Mouse (Mus musculus) small intestine, adult 2 months (tissue): ENCODE results near the gene Gm21962. TPM values are rescaled to one million over a fixed set of nuclear protein-coding genes. Genes with fewer than 3 reads are reported as not detected.

Experiments used
- H3K27ac ChIP-seq: fragments of 200-500 bp; 2 replicates; pipeline ENCODE4 v1.5.1; 2012; ENCODE audit warnings: low read depth, low read length, control low read depth, inconsistent platforms; ENCODE audit not compliant: insufficient read depth
- H3K27me3 ChIP-seq: fragments of 200-500 bp; 2 replicates; pipeline ENCODE4 v1.6.1; 2012; ENCODE audit warnings: mild to moderate bottlenecking, moderate library complexity, low read length, inconsistent platforms; ENCODE audit not compliant: control insufficient read depth, insufficient read depth
- H3K36me3 ChIP-seq: fragments of 200-500 bp; 2 replicates; pipeline ENCODE4 v1.6.1; 2012; ENCODE audit warnings: mild to moderate bottlenecking, low read length, control low read depth, inconsistent platforms; ENCODE audit not compliant: control insufficient read depth, insufficient read depth
- H3K4me1 ChIP-seq: fragments of 200-500 bp; 2 replicates; pipeline ENCODE4 v1.6.1; 2012; ENCODE audit warnings: low read length, inconsistent platforms, mixed read lengths; ENCODE audit not compliant: control insufficient read depth, insufficient read depth, insufficient read length
- H3K4me3 ChIP-seq: fragments of 200-500 bp; 2 replicates; pipeline ENCODE4 v1.5.1; 2012; ENCODE audit warnings: low read depth, mild to moderate bottlenecking, control low read depth, inconsistent platforms, low read length, moderate library complexity
- CTCF ChIP-seq: fragments of 200-500 bp; IDR thresholded peaks from 2 replicates; pipeline ENCODE4 v1.5.1; 2012; ENCODE audit warnings: low read depth, mild to moderate bottlenecking, control low read depth, inconsistent platforms, low read length, moderate library complexity, mixed read lengths; ENCODE audit not compliant: insufficient replicate concordance, insufficient read length; ENCODE audit errors: extremely low read depth
- POLR2A ChIP-seq: fragments of 200-500 bp; IDR thresholded peaks from 2 replicates; pipeline ENCODE4 v1.6.1; 2012; ENCODE audit warnings: low read depth, mild to moderate bottlenecking, control low read depth, inconsistent platforms, low read length, moderate library complexity
- WGBS: fragments of 180-500 bp; shearing (Covaris S2); methylation state at CpG from one replicate; pipeline ENCODE4 v1.1.7; 2018; 5-methylcytosine and 5-hydroxymethylcytosine counted together
- polyA plus RNA-seq: library from polyadenylated mRNA; depleted of rRNA; stranded (reverse); fragments of >200 nt; gene quantifications from 2 replicates; pipeline ENCODE4 v1.2.3, GENCODE M21; 2012; rRNA removed

The Gm21962 gene
- polyA plus RNA-seq, 1 experiment: not detected

DNA sequence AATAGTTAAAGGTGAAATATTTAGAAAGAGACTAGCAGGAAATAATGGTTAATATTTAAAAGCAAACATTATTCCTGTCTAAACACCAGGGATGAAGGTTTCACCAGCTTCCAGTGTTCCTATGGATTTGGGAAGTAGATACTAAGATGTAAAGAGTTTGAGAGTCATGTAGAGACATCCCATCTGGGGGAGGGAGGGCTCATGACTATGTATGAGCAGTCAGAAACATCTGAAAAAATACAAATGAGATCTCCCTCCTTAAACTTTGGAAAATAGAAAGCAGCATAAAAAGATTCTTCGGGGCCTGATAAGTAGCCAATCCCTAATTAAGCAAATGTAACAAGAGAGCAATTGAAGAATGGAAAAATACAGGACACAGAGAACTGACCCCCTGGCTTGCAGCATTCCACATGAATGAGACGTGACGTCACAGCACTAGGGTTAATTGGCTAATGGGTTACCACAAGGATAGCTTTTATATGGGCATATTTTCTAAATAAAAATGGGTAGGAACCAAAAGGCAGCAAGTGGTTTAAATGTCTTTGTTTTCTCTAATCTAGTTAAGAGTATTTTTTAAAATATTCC is 45.3 kb downstream of the Gm21962 start:
- H3K36me3 ChIP-seq: no peaks in the 10 kb centered on the region
- no peaks in the 10 kb centered on the region for H3K4me1 ChIP-seq
- 71% methylated on average over 3 of the region's 3 CpGs for WGBS
- H3K27ac ChIP-seq: no peak overlapping the region
- H3K27me3 ChIP-seq: no peaks in the 10 kb centered on the region
- TF ChIP-seq POLR2A: no peak
- TF ChIP-seq CTCF: no peak
- H3K4me3 ChIP-seq: no peak overlapping the region

Other genes starting within 250 kb of the Gm21962 start
- 0.23 and 0.28 TPM in 2 replicates for gene Ddit4l, start 49.9 kb upstream of the Gm21962 start, polyA plus RNA-seq
- gene H2afz, start 193.0 kb downstream of the Gm21962 start, polyA plus RNA-seq: 329 and 401 TPM in 2 replicates
- gene Dnajb14, start 196.2 kb downstream of the Gm21962 start, polyA plus RNA-seq: 1.1 and 2.0 TPM in 2 replicates
- gene Lamtor3, start 247.0 kb downstream of the Gm21962 start, polyA plus RNA-seq: 7.3 and 9.4 TPM in 2 replicates